Mouse (Mus musculus) intestine, postnatal 0 days (tissue): ENCODE data around the gene Robo1. TPM values are rescaled to one million over a fixed set of nuclear protein-coding genes. Genes with fewer than 3 reads are reported as not detected.

Source experiments
- ATAC-seq: fragments of 200-750 bp; cut with Nextera tagmentation; 2 replicates; pipeline ENCODE4 v1.8.0; 2017; ENCODE audit warnings: mild to moderate bottlenecking, moderate TSS enrichment, moderate library complexity
- H3K27ac ChIP-seq: fragments of 300-500 bp; sonication (generic); 2 replicates; pipeline ENCODE4 v1.5.1; 2014; ENCODE audit warnings: mild to moderate bottlenecking, low read depth, low read length, moderate library complexity
- H3K27me3 ChIP-seq: fragments of 300-500 bp; sonication (generic); replicated peaks from 2 replicates; pipeline ENCODE4 v1.6.1; 2014; ENCODE audit warnings: low read length, mixed read lengths; ENCODE audit not compliant: control insufficient read depth, insufficient read depth
- H3K36me3 ChIP-seq: fragments of 300-500 bp; sonication (generic); 2 replicates; pipeline ENCODE4 v1.6.1; 2014; ENCODE audit warnings: mild to moderate bottlenecking, moderate library complexity; ENCODE audit not compliant: control insufficient read depth, insufficient read depth
- H3K4me1 ChIP-seq: fragments of 300-500 bp; sonication (generic); replicated peaks from 2 replicates; pipeline ENCODE4 v1.6.1; 2014; ENCODE audit warnings: antibody characterized with exemption, low read length, mixed read lengths; ENCODE audit not compliant: control insufficient read depth, insufficient read depth
- H3K4me2 ChIP-seq: fragments of 300-500 bp; sonication (generic); replicated peaks from 2 replicates; pipeline ENCODE4 v1.6.1; 2014; ENCODE audit warnings: low read depth, mild to moderate bottlenecking, moderate library complexity
- H3K4me3 ChIP-seq: fragments of 300-500 bp; sonication (generic); 2 replicates; pipeline ENCODE4 v1.5.1; 2014; ENCODE audit warnings: low read depth, low read length
- H3K9ac ChIP-seq: fragments of 300-500 bp; sonication (generic); 2 replicates; pipeline ENCODE4 v1.6.1; 2014; ENCODE audit warnings: mild to moderate bottlenecking, low read depth, low read length
- H3K9me3 ChIP-seq: fragments of 300-500 bp; sonication (generic); 2 replicates; pipeline ENCODE4 v1.6.1; 2016; ENCODE audit warnings: mixed run types; ENCODE audit not compliant: control insufficient read depth
- CTCF ChIP-seq: sonication (generic); IDR thresholded peaks from 2 replicates; pipeline ENCODE4 v1.5.1; 2016; ENCODE audit warnings: low read depth, mild to moderate bottlenecking, control low read depth, antibody characterized with exemption, moderate library complexity
- WGBS: fragments of 180-500 bp; shearing (Covaris S2); extraction: QIAGEN DNeasy Blood & Tissue Kit; methylation state at CpG from one replicate; pipeline ENCODE4 v1.1.7; 2014; 5-methylcytosine and 5-hydroxymethylcytosine counted together
- polyA plus RNA-seq: library from polyadenylated mRNA; unstranded; fragments of >200 nt; fragmentation: Nextera tagmentation; extraction: Ambion mirVana; gene quantifications from 2 replicates; pipeline ENCODE4 v1.2.1, GENCODE M21; 2015

Gene Robo1
- polyA plus RNA-seq, 1 experiment from 2014 or later, result 2.7 TPM

DNA sequence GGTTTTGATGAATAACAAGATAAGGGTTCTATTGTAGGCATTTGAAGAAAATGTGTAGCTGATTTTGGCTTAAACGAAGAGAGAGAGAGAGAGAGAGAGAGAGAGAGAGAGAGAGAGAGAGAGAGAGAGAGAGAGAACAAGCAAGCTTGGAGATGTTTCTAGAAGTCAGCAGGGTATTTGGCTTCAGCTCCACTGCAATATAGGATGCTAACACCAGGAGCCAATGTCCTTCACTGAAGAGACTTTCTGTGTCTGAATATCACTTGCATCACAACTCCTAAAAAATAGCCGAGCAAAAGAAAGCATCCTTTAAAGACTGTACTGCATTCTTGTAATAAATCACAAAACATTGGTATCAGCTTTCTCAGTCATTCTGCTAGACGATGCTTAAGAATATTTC lies 503.8 kb downstream of the Robo1 start:
- WGBS, result 63% methylated on average over 3 of the region's 3 CpGs
- Histone ChIP-seq H3K36me3 (no peaks in the 10 kb centered on the region), H3K9me3 (no peaks in the 10 kb centered on the region), H3K27ac (no peak overlapping the region), H3K9ac (no peak overlapping the region), H3K4me2 (no peak overlapping the region), H3K27me3 (no peaks in the 10 kb centered on the region), H3K4me1 (no peaks in the 10 kb centered on the region), H3K4me3 (no peak overlapping the region)
- ATAC-seq, result no peak
- no peak for TF ChIP-seq CTCF

GRCm38 (mm10) chr16:72828381-72828780 lies 520.3 kb downstream of the Robo1 start:
- H3K27ac ChIP-seq, result no peak overlapping the region
- no peaks in the 10 kb centered on the region for H3K4me1 ChIP-seq
- no peak for TF ChIP-seq CTCF
- WGBS, result 74% methylated on average over 8 of the region's 8 CpGs
- no peaks in the 10 kb centered on the region for H3K36me3 ChIP-seq
- no peaks in the 10 kb centered on the region for H3K27me3 ChIP-seq
- H3K4me2 ChIP-seq, result no peak overlapping the region
- H3K9me3 ChIP-seq, result no peaks in the 10 kb centered on the region
- H3K9ac ChIP-seq, result no peak overlapping the region
- ATAC-seq, result no peak
- H3K4me3 ChIP-seq, result no peak overlapping the region

GRCm38 (mm10) chr16:72829530-72829929 lies 521.4 kb downstream of the Robo1 start:
- Histone ChIP-seq H3K27me3 (no peaks in the 10 kb centered on the region), H3K36me3 (no peaks in the 10 kb centered on the region), H3K27ac (no peak overlapping the region), H3K9me3 (no peaks in the 10 kb centered on the region), H3K4me3 (no peak overlapping the region), H3K9ac (no peak overlapping the region), H3K4me2 (no peak overlapping the region), H3K4me1 (no peaks in the 10 kb centered on the region)
- no peak for TF ChIP-seq CTCF
- WGBS, result 40% methylated on average over 8 of the region's 8 CpGs
- no peak for ATAC-seq

GRCm38 (mm10) chr16:72830394-72831056 lies 522.4 kb downstream of the Robo1 start:
- no peak for TF ChIP-seq CTCF
- no peak overlapping the region for H3K4me2 ChIP-seq
- no peaks in the 10 kb centered on the region for H3K27me3 ChIP-seq
- H3K9me3 ChIP-seq, result no peaks in the 10 kb centered on the region
- H3K27ac ChIP-seq, result no peak overlapping the region
- WGBS, result 27% methylated on average over 5 of the region's 5 CpGs
- H3K4me1 ChIP-seq, result no peaks in the 10 kb centered on the region
- no peaks in the 10 kb centered on the region for H3K36me3 ChIP-seq
- ATAC-seq, result no peak
- no peak overlapping the region for H3K4me3 ChIP-seq
- no peak overlapping the region for H3K9ac ChIP-seq

- no peaks in the 10 kb centered on the region for H3K36me3 ChIP-seq
- no peak overlapping the region for H3K4me2 ChIP-seq
- no peak overlapping the region for H3K4me3 ChIP-seq
- WGBS, result 97% methylated on average over 2 of the region's 2 CpGs
- no peaks in the 10 kb centered on the region for H3K9me3 ChIP-seq
- no peak overlapping the region for H3K27ac ChIP-seq
- no peaks in the 10 kb centered on the region for H3K4me1 ChIP-seq
- H3K9ac ChIP-seq, result no peak overlapping the region
- no peaks in the 10 kb centered on the region for H3K27me3 ChIP-seq
- ATAC-seq, result no peak
- no peak for TF ChIP-seq CTCF
These were observed 526.2 kb downstream of the Robo1 start for GRCm38 (mm10) chr16:72834266-72834665.

DNA sequence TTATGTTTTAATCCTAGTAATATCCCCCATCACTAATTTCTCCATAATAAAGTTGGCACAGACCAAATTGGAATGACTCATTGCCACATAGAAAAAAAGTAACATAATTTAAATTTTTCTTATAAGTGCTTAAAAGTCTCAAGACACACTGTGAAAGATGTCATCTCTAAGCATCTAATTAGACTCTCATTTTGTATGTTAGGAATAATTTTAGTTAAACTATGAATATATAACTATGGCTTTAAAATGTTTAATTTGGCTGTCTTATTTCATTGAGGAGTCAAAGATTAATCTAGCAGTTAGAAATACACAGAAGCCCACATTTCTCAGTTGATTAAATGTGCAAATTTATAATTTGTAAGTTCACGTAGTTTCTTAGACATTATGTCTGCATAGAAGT lies 530.9 kb downstream of the Robo1 start:
- Histone ChIP-seq H3K27ac (no peak overlapping the region), H3K9me3 (no peaks in the 10 kb centered on the region), H3K36me3 (no peaks in the 10 kb centered on the region), H3K27me3 (no peaks in the 10 kb centered on the region), H3K4me1 (no peaks in the 10 kb centered on the region), H3K4me2 (no peak overlapping the region), H3K4me3 (no peak overlapping the region), H3K9ac (no peak overlapping the region)
- TF ChIP-seq CTCF, result no peak
- no peak for ATAC-seq
- WGBS, result 81% methylated on average over 1 of the region's 1 CpGs

DNA sequence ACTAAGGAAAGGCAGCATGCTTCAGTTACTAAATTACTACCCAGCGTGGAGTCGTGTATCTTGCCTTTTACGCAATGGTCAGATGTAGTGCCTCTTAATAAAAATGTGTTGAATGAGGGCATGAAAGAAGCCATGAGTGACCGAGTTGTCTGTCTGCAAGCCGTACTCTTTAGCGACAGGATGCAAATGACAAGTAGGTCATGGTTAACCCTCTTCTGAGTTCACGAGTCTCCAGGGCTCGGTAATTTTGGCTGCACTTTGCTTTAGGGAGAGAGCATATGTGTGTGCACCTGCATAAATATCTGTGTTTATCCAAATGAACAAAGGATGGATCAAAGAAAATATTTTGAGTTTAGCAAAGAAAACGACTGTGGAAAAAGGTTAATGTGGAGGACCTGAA lies 533.0 kb downstream of the Robo1 start:
- no peak for TF ChIP-seq CTCF
- Histone ChIP-seq H3K36me3 (no peaks in the 10 kb centered on the region), H3K27ac (no peak overlapping the region), H3K4me1 (no peaks in the 10 kb centered on the region), H3K4me3 (no peak overlapping the region), H3K27me3 (no peaks in the 10 kb centered on the region), H3K9ac (no peak overlapping the region), H3K9me3 (no peaks in the 10 kb centered on the region), H3K4me2 (no peak overlapping the region)
- 83% methylated on average over 9 of the region's 9 CpGs for WGBS
- no peak for ATAC-seq
